Mouse (Mus musculus): Measurements from ENCODE around the gene Utf1.

Utf1 gene

DNA sequence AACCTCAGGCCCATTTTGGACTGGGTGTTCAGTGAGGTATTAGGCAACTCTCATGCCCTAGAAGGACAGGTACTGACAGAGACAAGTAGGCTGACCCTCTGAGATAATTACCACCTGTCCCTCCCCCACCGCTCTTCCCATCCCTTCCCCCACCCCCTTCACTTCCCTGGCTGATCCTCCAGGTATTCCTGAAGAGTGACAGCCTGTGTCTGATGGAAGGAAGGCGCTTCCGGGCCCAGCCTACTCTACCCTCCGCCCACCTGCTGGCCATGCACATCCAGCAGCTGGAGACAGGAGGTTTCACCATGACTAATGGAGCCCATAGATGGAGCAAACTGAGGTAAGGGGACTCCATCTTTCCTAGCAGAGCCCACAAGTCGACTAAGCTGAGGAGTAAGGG is 5.8 kb upstream of the Utf1 start:
- no peak for DNase-seq (ENCODE audit: low spot score in 2 of 2)

DNA sequence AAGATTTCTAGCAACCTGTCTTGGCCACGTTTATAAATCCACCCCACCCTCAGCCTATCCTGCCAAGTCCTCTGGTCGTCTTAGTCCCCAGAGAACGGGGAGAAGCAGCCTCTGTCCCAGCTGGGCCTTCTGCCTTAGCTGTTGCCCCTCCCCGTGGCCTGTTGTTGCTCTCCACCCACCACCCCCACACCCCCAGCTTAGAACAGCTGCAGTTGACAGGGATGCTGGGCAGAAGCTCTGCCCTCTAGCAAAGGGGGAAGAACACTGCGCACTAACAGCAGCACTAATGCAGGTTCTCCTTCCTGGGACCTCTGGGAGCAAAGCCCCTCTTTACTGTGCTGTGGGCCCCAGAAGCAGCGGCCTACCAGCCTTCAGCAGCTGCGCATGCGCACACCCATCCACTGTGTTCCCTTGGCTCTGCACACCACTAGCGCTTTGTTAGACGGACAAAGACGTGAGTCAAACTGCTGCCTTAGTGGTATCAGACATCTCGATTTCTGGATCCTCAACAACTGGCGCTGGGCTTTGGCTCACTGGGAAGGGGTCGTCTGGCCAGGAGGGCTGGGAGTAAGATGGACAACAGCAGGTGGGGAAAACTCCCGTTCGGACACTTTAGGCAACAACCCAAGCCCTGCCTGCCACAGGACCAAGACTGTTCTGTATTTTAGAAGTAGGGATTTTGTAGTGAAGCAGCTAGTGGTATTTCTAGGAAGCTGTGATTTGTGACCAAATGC is 2.9 kb upstream of the Utf1 start:
- DNase-seq (ENCODE audit: low spot score in 2 of 2), result no peak

DNA sequence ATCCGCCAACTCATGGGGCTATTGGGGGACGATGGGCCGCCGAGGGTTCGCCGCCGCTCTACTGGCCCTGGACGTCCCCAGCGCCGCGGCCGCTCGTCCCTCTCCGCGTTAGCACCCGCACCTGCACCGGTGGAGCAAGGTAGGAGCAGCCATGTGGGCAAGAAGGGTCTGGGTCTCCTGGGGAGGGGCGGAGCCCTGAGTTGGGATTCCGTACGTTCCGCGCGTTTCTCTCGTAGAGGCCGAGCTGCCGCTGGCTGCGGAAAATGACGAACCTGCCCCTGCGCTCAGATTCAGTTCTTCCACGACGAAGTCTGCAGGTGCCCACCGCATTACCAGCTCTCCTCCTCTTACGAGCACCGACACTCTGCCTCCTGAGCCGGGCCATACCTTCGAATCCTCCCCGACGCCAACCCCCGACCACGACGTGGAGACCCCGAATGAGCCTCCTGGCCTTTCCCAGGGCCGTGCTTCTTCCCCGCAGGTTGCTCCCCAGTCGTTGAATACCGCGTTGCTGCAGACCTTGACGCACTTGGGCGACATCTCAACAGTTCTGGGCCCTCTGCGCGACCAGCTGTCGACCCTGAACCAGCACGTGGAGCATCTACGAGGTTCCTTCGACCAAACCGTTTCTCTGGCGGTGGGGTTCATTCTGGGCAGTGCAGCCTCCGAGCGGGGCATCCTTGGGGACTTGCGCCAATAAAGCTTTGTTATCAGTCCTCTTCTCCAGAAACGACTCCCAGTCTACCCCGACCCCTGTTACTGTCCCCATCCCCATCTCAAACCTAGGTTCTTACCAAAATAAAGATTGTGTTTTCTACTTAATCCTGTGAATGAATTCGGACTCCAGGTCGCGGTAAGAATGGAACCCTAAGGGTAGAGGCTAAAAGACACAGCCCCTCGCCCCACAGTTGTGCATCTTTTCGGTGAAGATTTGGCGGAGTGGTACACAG is 977 bp downstream of the Utf1 start:
- no peak for DNase-seq (ENCODE audit: low spot score in 2 of 2)

DNA sequence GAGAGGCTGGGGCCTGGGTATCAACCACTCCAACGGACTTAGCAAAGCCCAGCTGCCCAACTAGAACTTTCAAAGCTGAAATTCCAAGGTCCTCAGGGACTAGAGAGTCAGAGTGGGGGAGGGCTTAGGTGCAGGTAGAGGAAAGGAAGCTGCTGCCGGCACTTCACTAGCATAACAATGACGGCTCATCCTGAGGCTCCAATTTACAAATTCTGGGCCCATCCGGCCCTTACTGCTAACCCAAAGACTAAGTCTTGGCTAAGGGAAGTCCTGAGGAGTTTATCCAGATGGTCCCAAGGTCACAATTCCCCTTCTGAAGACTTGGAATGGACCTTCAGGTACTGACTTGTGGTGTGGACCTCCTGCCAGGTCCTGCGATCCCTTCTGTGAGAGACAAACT is 1.9 kb downstream of the Utf1 start:
- DNase-seq (ENCODE audit: low spot score in 2 of 2), result no peak

DNA sequence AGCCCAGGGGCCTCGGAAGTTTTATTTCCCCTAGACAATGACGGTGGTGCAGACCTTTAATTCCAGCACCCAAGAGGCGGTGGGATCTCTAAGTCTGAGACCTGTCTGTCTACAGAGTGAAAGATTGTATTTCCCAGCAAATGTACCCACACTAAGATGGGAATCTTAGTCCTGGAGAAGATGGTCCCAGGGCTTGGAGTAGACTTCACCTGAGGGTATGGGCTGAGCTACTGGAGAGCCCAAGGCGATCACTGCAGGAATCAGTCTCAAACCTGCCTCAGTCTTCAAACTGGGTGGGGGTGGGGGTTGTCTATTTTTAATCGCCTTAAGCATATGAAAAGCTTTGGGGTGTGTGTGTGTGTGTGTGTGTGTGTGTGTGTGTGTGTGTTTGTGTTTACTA is 2.4 kb downstream of the Utf1 start:
- DNase-seq (ENCODE audit: low spot score in 2 of 2), result no peak

DNA sequence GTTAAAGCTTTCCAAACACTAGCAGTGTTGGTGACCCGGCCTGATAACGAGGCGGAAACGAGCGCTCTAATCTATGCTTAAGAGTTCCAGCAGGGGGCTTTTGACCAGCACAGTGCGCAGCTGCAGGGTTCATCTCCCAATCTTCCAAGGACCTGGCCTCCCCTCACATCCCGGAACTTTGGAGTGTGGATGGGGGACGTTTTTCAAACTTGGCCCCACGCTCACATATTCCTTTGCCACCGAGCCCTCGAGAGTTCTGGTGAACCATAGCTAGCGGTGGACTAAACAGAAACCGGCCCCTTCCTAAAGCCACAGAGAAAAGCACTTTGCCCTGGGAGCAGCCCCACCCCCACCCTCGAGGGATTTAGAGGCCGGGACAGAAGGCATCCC is 6.3 kb downstream of the Utf1 start:
- peak; percentile 39 to 44 for DNase-seq (ENCODE audit: low spot score in 2 of 2)

DNA sequence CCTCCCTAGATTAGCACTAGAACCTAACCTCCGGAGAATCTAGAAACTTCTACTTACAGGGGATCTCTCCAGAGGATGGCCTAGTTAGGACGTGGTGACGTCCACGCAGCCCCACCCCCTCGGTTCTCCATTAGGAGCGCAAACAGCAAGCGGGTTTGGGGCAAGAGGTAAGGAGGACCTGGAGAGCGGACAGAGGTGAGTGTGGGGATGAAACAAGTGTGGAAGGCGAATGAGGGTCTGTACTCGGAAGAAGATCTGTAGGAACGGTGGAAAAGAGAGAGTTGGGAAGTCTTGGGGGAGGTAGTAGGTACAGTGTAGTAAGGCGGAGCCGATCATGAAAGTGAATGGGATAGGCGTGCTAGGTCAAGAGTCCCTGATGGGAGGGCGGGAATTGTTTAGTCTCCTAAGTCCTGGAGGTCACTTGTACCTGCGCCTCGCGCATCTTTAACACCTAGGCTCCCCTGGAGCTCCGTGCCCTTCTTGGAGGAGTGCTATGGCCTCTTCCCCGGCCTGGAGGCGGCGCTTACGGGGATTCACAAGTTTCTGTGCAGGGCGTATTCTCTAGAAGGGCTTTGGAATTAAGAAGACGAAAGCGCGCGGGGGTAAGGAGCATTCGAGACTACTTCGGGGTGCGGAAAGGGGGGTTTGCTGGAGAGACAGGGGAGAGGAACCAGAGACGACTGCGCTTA is 6.8 kb downstream of the Utf1 start:
- DNase-seq (ENCODE audit: low spot score in 2 of 2), result peak; percentile 38 to 46

DNA sequence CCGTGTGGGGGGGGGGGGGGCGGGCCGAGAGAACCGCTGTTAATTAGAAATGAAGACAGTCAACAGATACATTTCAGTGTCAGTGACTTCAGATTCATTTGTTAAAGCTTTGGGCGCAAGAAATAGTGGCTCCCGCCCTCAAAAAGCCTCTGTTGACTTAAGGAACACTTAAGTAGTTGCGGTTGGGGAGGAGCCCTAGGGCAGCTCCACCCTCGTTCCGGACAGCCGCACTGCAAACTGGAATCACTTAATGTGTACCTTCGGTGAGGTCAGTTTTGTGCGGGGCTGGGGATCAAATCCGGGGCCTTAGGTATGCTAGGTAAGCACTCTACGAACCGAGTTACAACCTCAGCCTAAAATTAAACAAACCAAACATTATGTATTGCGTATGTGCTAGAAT is 7.5 kb downstream of the Utf1 start:
- DNase-seq (ENCODE audit: low spot score in 2 of 2), result peak in 1 of 2 experiments; percentile 22

DNA sequence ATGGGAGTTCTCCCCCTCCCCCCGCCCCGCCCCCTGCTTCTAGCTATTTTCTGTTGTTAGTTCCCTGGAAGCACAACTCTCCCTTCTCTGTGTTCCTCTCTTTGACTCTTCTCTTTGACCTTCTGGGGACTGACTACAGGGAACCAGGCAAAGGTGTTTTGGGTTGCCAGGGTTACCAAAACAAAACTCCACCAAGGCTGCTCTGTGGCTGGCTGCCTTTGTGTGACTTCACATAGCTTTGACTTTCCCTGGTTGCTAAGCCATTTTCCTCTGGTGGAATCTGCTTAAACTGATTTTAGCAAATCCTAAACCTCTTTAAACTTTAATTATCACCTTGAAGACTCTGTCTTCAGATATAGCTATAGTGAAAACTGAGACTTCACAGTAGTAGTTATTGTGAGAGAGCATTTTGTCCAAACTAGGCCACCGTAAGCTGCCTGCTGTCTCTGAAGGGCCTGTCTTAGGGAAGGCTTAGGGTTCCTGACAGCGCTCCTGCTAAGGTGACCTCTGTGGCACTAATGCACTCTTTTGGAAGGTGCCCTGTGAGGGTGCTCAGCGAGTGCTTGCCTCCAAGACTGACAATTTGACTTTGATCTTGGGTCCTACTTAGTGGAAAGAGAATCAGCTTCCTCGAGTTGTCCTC is 8.5 kb downstream of the Utf1 start:
- no peak for DNase-seq (ENCODE audit: low spot score in 2 of 2)

DNA sequence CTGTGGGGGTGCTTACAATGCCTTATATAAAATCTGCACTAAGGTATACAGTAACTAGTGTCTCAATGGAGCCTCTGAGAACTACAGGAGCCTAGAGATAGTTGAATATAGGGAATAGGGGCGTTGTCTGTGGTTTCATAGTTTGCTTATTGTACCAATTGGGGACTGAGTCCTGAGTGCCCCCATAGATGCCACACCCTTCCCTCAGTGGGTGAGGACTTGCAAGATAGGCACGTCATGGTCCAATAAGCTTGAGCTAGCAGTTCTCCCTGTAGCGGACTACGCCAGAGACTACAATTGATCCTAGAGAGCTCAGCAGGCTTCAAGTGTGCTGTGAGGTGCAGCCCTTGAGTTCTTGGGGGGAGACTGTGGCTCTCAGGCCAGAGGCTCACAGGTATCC is 11.9 kb downstream of the Utf1 start:
- DNase-seq (ENCODE audit: low spot score in 2 of 2), result no peak

DNA sequence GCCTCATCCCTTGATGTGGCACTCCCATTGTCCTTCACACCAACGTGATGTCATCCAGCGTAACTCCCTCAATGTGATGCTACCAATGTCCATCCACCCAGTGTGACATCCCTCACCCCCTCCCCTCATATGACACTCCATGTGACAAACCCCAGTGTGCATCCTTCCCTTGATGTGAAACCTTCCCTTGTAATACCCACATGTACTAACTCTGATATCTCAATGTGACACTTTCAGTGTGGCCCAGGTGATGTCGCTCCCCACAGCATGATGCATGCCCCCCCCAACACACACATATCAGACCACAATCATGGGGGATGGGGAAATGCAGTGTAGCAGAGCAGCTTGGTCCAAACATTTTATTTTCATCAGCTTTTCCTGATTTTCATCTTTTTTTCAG is 13.1 kb downstream of the Utf1 start:
- DNase-seq (ENCODE audit: low spot score in 2 of 2), result no peak

DNA sequence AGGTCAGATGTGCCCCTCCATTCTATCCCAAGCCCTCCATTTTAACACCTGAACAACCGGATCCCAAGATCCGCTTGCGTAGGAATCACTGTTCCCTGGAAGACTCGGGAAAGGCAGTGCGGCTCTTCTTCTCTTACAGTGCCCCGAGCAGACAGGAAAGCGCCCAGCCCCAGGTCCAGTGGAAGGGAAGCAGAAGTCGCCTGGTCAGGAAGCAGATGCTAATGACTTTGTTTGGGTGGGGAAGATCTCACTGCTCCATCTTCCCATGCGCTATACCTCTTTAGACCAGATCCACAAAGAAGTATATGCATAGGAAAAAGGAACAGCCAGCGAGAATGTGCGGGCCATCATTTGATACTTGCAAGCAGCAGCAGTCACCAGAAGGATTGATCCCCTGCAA is 13.8 kb downstream of the Utf1 start:
- no peak for DNase-seq (ENCODE audit: low spot score in 2 of 2)

DNA sequence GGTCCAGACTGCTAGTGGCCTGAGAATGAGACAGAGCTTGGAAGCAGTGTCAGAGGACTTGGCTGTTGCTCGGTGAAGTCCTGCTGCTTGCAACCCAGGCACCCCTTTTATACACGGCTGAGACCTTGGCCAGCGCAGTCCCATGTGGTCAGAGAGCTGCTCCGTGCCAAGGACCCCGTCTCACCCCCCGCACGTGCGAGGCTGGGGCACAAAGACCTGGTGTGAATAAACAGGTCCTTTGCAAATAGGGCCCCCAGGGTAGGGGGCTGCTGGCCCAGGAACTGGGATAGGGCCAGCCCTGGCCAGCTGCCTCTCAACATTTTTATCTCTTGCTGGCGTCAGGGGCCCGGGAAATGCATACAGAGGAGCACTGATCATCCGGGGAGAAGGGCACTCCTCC is 14.4 kb downstream of the Utf1 start:
- no peak for DNase-seq (ENCODE audit: low spot score in 2 of 2)

DNA sequence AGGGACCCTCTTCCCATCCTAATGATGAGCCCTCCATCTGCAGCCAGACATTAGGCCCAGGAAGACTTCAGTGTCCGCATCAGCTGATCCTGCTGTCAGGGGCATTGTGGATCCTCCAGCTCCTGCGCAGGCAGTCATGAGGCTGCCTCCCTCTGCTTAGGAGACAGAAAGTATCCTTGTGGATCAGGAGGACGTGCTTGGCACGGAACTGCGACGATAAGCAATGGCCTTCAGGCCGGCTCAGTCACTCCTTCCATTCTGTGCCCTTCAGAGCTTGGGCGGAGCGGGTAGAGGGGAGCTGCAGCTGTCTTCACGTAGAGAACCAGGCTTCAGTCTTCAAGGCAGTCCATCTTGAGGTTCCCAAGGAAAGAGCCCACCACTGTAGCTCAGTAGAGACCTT is 17.6 kb downstream of the Utf1 start:
- DNase-seq (ENCODE audit: low spot score in 2 of 2), result no peak

DNA sequence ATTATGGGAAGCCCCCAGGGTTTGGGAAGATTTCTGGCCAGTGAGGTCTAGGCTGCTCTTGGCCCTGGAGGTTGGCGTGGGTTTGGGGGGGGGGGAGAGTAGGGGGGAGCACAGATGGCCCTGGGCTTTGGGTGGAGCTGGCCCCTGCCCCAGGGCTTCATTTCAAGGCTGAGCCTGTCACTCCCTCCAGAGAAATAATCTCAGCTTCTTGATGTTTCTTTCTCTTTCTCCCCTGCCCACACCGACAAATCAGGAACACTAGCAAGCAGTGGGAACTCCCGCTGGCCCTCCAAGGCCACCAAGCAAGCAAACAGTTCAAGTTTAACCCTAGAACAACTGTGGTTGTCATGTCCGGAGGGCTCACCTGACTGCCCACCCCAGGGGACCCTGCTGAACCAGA is 20.2 kb downstream of the Utf1 start:
- DNase-seq (ENCODE audit: low spot score in 2 of 2), result no peak

DNA sequence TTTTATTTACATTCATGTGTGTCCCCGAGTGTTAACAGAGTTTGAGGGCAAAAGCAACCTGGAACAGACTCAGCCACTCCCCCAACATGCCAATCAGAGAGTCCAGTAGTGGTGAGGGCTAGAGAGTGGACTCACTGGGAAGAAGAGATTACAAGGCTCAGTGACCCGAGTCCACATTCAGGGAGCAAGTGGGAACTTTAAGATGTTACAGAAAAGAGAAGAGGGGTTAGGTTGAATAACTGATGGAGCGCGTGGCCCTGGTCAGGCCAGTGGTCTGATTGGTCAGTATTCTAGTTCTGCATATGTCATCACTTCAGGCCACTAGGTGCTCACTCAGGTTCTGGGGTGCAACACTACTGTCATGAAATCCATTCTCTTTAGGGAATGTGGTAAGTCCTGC is 23.6 kb downstream of the Utf1 start:
- DNase-seq (ENCODE audit: low spot score in 2 of 2), result no peak

DNA sequence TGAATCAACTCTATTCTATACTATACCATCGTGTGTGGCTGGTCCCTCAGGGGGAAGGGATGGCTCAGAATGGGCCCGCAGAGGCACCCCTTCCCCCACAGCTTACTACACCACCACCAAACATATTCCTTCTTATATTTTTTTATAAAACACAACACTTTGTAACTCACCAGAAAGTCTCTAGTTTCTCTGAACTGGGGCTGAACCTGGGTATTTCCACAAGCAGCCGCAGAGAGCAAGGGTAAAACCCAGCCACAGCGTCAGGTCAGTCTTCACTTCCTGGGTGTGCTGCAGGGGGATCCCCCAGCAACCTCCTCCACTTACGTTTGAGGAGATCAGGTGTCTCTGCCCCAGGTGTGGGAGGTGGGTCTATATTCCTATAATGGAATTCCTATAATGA is 24.8 kb downstream of the Utf1 start:
- peak; percentile 70 to 72 for DNase-seq (ENCODE audit: low spot score in 2 of 2)

DNA sequence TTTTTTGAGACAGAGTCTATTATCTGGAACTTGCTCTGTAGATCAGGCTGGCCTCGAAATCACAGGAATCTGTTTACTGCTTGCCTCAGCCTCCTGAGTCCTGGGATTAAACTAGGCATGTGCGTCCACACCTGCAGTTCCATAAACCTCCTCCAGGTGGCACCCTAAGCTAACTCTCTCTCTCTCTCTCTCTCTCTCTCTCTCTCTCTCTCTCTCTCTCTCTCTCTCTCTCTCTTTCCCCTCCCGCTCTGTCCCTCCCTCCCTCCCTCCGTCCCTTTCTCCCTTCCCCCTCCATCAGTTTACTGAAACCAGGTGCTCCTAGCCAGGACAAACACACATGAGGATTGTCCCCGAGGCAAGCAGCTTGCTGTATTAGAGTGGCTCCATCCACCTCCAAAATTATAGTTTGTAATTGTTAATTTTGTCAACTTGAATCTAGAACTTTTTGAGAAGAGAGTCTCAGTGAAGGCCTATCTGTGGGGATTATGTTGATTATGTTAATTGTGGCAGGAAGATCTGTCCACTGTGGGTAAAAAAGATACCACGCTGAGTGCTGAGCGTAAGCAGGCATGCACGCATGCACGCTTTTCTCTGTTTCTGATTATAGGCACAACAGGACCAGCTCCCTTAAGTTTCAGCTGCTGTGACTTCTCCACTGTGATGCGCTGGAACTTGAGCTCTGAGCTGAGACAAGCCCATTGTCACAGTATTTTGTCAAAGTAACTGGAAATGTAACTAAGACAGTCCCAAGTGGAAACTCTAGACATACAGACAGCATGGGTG is 25.9 kb downstream of the Utf1 start:
- peak; percentile 61 to 63 for DNase-seq (ENCODE audit: low spot score in 2 of 2)

DNA sequence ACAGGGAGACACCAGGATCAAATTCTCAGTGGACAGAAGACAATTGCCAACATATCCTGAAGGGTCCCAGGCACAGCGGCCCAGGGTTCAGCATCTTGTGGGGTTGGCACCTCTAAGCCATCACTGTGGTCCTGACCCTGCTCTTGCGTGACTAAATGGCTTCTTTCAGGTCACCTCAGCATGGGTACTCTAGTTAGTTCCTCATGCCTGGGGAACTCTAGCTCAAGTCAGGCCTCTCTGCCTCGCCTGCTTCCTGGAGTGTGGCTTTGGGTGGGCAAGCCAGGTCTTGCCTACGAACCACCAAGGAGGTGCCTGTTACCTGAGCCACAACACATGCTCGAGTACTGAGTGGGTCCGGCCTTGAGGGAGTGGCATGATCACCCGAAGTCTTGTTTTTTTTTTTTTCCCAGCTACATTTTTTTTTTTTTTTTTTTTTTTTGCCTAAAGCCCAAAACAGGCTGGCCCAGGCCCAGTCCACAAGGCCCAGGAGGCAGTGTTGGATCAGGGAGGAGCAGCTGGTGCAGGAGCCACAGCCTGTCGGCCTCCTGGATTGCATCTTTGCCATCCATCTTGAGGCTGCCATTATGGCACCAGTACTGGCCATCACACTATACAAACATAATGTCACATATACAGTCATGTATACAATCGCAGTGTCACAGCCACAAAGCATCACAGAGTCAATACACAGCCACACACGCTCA is 26.8 kb downstream of the Utf1 start:
- no peak for DNase-seq (ENCODE audit: low spot score in 2 of 2)

DNA sequence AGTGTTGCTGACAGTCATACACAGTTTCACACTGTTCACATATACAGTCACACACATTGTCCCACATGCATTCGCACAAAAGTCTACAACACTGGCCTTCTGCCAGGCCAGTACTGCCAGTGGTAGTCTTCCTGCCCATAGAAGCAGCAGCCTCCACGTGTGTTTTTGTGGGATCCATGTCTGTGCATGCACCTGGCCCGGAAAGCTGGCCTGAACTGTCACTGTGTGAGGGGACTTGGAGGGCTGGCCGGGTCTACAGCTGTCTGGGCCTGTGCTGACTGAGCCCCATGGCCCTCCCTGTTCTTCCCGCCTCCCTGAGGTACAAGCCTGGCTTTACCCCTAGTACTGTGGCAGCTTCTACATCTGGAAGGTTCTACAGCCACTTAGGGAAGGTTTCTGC is 27.4 kb downstream of the Utf1 start:
- DNase-seq (ENCODE audit: low spot score in 2 of 2), result no peak

DNA sequence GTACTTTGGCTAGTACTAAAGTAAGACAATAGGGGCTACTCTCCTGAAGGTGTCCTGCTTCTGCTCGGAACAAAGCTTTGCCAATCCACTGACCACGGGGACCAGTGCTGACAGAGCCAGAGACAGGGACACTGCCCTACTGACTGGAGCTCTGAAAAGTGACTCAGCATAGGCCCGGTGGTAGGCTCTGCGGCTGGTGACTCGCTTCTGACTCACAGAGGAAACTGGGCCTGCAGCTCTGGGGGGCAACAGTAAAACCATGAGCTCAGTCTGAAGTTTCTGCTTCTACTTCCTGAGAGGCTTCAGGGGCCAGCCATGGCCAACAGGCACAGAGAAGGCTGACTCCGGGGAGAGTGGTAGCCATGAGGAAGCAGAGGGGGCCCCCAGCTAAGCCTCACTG is 27.8 kb downstream of the Utf1 start:
- DNase-seq (ENCODE audit: low spot score in 2 of 2), result no peak
